Mouse (Mus musculus): Measurements from ENCODE around the gene Stk40.

DNA sequence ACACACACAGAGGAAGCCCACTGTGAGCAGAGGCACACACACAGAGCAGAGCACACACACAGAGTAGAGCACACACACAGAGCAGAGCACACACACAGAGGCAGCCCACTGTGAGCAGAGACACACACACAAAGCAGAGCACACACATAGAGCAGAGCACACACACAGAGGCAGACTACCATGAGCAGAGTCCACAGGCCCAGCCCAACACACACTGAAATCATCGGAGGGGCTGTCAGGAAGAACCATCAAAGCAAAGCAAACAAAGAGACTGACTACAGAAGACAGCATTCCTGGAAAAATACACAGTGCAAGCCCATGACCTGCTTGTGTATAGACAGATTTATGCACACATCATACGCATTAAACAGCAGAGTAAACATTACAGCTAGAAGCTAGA, 52.1 kb downstream of the Stk40 start:
- no peak for TF ChIP-seq GATA2 (IDR thresholded peaks at IDR 0.05; ENCODE audit: borderline replicate concordance, low read depth, low read length)
- TF ChIP-seq TAL1 (conservative IDR thresholded peaks at IDR 0.05; ENCODE audit: low read depth, low read length), result no peak
- no peak for TF ChIP-seq CTCF (IDR thresholded peaks at IDR 0.05; ENCODE audit: low read depth, low read length)
- TF ChIP-seq POLR2AphosphoS5 (IDR thresholded peaks at IDR 0.05; ENCODE audit: insufficient replicate concordance, low read depth, low read length), result no peak
- no peak for TF ChIP-seq GATA1 (IDR thresholded peaks at IDR 0.05; ENCODE audit: borderline replicate concordance, low read length)

Measured in G1E (cell line).